8 mouse cellular contexts compared by ENCODE assay signal in genomic region chr12:75599490-75599889, GRCm38 (mm10). TPM values are rescaled to one million over a fixed set of nuclear protein-coding genes. Genes with fewer than 3 reads are reported as not detected.
DNase-seq lines count a peak whose midpoint lies in the region; ATAC-seq lines count a peak whose summit lies in the region.

No protein-coding gene starts in this region.

- peak; percentile 59 for DNase-seq in kidney, adult 18-20 months
- peak; percentile 44 for DNase-seq in adipocyte (ENCODE audit: low spot score)
- peak; percentile 20 for DNase-seq in induced T-regulatory cell, adult 2 months (ENCODE audit: low read depth)
- DNase-seq in neural tube, embryonic 11.5 days (ENCODE audit: low spot score), result peak; percentile 45
- DNase-seq in left cerebral cortex, adult 8-10 months (ENCODE audit: low spot score in 2 of 2), result no peak
- no peak for DNase-seq in cerebellum, postnatal 36 days

- WGBS in kidney, embryonic 15.5 days, result 14% methylated on average over 4 of the region's 4 CpGs
- 22% methylated on average over 4 of the region's 4 CpGs for WGBS in neural tube, embryonic 11.5 days

- no peak overlapping the region for H3K4me2 ChIP-seq in kidney, embryonic 15.5 days
- H3K4me2 ChIP-seq in neural tube, embryonic 11.5 days (ENCODE audit: low read depth), result no peak overlapping the region

- no peaks in the 10 kb centered on the region for H3K36me3 ChIP-seq in kidney, embryonic 15.5 days
- H3K36me3 ChIP-seq in neural tube, embryonic 11.5 days (ENCODE audit: control insufficient read depth, insufficient read depth, low read length), result no peaks in the 10 kb centered on the region

- no peaks in the 10 kb centered on the region for H3K9me3 ChIP-seq in kidney, embryonic 15.5 days (replicated peaks)
- H3K9me3 ChIP-seq in neural tube, embryonic 11.5 days (ENCODE audit: control insufficient read depth, low read length), result no peaks in the 10 kb centered on the region

- H3K27me3 ChIP-seq in kidney, embryonic 15.5 days, result no peaks in the 10 kb centered on the region
- H3K27me3 ChIP-seq in neural tube, embryonic 11.5 days (ENCODE audit: control insufficient read depth, insufficient read depth, low read length), result no peaks in the 10 kb centered on the region

- no peak overlapping the region for H3K27ac ChIP-seq in kidney, embryonic 15.5 days
- H3K27ac ChIP-seq in neural tube, embryonic 11.5 days (ENCODE audit: low read depth, low read length), result no peak overlapping the region

- no peak overlapping the region for H3K9ac ChIP-seq in kidney, embryonic 15.5 days
- no peak overlapping the region for H3K9ac ChIP-seq in neural tube, embryonic 11.5 days (ENCODE audit: low read length)

- no peak for ATAC-seq in kidney, embryonic 15.5 days (replicated peaks; ENCODE audit: low FRiP score)
- ATAC-seq in neural tube, embryonic 11.5 days (ENCODE audit: insufficient read depth, low FRiP score, low TSS enrichment), result no peak
- no peak for ATAC-seq in megakaryocyte, adult 5-6 weeks (ENCODE audit: poor library complexity, severe bottlenecking)

- H3K4me1 ChIP-seq in kidney, embryonic 15.5 days, result peaks cover 11% of the 10 kb centered on the region
- H3K4me1 ChIP-seq in neural tube, embryonic 11.5 days (ENCODE audit: control insufficient read depth, insufficient read depth, low read length), result peaks cover under 1% of the 10 kb centered on the region; the same call in 1 of the 2 replicates

- H3K4me3 ChIP-seq in kidney, embryonic 15.5 days (replicated peaks), result no peak overlapping the region
- no peak overlapping the region for H3K4me3 ChIP-seq in neural tube, embryonic 11.5 days (ENCODE audit: low read depth, low read length)

RNA-seq across cellular contexts. Expression of gene Ppp2r5e, which starts 3.4 kb away (rescaled TPM):
- polyA plus RNA-seq in kidney, embryonic 15.5 days (2015; fragmentation: Nextera tagmentation; extraction: Ambion mirVana), result 12.4 and 13.6 TPM in 2 replicates
- 21.6 and 22.5 TPM in 2 replicates for polyA plus RNA-seq in neural tube, embryonic 11.5 days (2014; fragmentation: Nextera tagmentation; extraction: Ambion mirVana)
- 10 to 100 TPM; 69.1 to 74.0 (median 73.5) TPM for total RNA-seq in left cerebral cortex, adult 8-10 months (2022)
- total RNA-seq in megakaryocyte, adult 5-6 weeks (2015), result 30.3 and 33.7 TPM in 2 replicates
- total RNA-seq in megakaryocyte, adult 5-6 weeks (2017), result 14.0 and 17.6 TPM in 2 replicates

Comparison
In these comparisons a context has a peak if more than half of its experiments do, and no peak if none do; other contexts are left out.
1. DNase-seq: peak in kidney, adult 18-20 months (single experiment), adipocyte (single experiment), induced T-regulatory cell, adult 2 months (single experiment) and neural tube, embryonic 11.5 days (single experiment); none in left cerebral cortex, adult 8-10 months (0 of 2) and cerebellum, postnatal 36 days (0 of 2).